ENCODE assay signal across 8 mouse cellular contexts in genomic region chr7:49437901-49438300, GRCm38 (mm10).
DNase-seq lines count a peak whose midpoint lies in the region; ATAC-seq and TF ChIP-seq lines count a peak whose summit lies in the region.

No protein-coding gene starts in this region.

- no peak for ATAC-seq in midbrain, embryonic 14.5 days (ENCODE audit: low FRiP score, low TSS enrichment)
- no peak for ATAC-seq in midbrain, postnatal 0 days (ENCODE audit: low FRiP score)
- ATAC-seq in limb, embryonic 12.5 days (ENCODE audit: insufficient number of reproducible peaks, insufficient read depth, low FRiP score, low TSS enrichment, low read depth) = peak; percentile 46
- ATAC-seq in stomach, embryonic 16.5 days (ENCODE audit: insufficient read depth, low FRiP score) = no peak

- H3K4me1 ChIP-seq in midbrain, embryonic 14.5 days (ENCODE audit: control insufficient read depth, insufficient read depth, low read length) = no peaks in the 10 kb centered on the region; the same call in 1 of the 2 replicates
- no peaks in the 10 kb centered on the region for H3K4me1 ChIP-seq in midbrain, postnatal 0 days (ENCODE audit: insufficient read depth, low read length)
- H3K4me1 ChIP-seq in limb, embryonic 12.5 days (replicated peaks) = peaks cover 26% of the 10 kb centered on the region
- peaks cover 33% of the 10 kb centered on the region for H3K4me1 ChIP-seq in stomach, embryonic 16.5 days (ENCODE audit: control insufficient read depth, insufficient read depth, low read length)

- TF ChIP-seq CTCF in midbrain, postnatal 0 days (IDR thresholded peaks at IDR 0.05) = no peak

- no peaks in the 10 kb centered on the region for H3K36me3 ChIP-seq in midbrain, embryonic 14.5 days (ENCODE audit: control insufficient read depth, insufficient read depth, low read length)
- H3K36me3 ChIP-seq in midbrain, postnatal 0 days (ENCODE audit: insufficient read depth, low read length) = no peaks in the 10 kb centered on the region
- H3K36me3 ChIP-seq in limb, embryonic 12.5 days = no peaks in the 10 kb centered on the region
- no peaks in the 10 kb centered on the region for H3K36me3 ChIP-seq in stomach, embryonic 16.5 days (ENCODE audit: control insufficient read depth, insufficient read depth, low read length)

- no peaks in the 10 kb centered on the region for H3K27me3 ChIP-seq in midbrain, embryonic 14.5 days (ENCODE audit: control insufficient read depth, insufficient read depth, low read length)
- no peaks in the 10 kb centered on the region for H3K27me3 ChIP-seq in midbrain, postnatal 0 days (ENCODE audit: insufficient read depth, low read length)
- no peaks in the 10 kb centered on the region for H3K27me3 ChIP-seq in limb, embryonic 12.5 days
- H3K27me3 ChIP-seq in stomach, embryonic 16.5 days (ENCODE audit: control insufficient read depth, insufficient read depth, low read length) = no peaks in the 10 kb centered on the region

- H3K9me3 ChIP-seq in midbrain, embryonic 14.5 days (ENCODE audit: control insufficient read depth, low read length) = no peaks in the 10 kb centered on the region
- no peaks in the 10 kb centered on the region for H3K9me3 ChIP-seq in midbrain, postnatal 0 days (ENCODE audit: low read length)
- H3K9me3 ChIP-seq in limb, embryonic 12.5 days = no peaks in the 10 kb centered on the region
- H3K9me3 ChIP-seq in stomach, embryonic 16.5 days (replicated peaks; ENCODE audit: control insufficient read depth, low read length) = no peaks in the 10 kb centered on the region

- no peak overlapping the region for H3K27ac ChIP-seq in midbrain, embryonic 14.5 days (replicated peaks; ENCODE audit: low read depth, low read length)
- no peak overlapping the region for H3K27ac ChIP-seq in midbrain, postnatal 0 days (ENCODE audit: low read depth, low read length)
- H3K27ac ChIP-seq in limb, embryonic 12.5 days = peak overlapping the region; percentile 75
- peak overlapping the region; percentile 65 for H3K27ac ChIP-seq in stomach, embryonic 16.5 days (ENCODE audit: low read length)

- intact Hi-C loops in gastrocnemius, postnatal 36 days (cut with DNase I) = loop anchor here (5.0 kb wide), 1 partner anchor 36 kb away; no protein-coding TSS in a partner anchor

- WGBS in midbrain, embryonic 14.5 days = 35% methylated on average over 11 of the region's 11 CpGs
- 23% methylated on average over 11 of the region's 11 CpGs for WGBS in midbrain, postnatal 0 days
- 15% methylated on average over 11 of the region's 11 CpGs for WGBS in limb, embryonic 12.5 days
- WGBS in stomach, embryonic 16.5 days = 20% methylated on average over 11 of the region's 11 CpGs

- H3K9ac ChIP-seq in midbrain, embryonic 14.5 days (replicated peaks; ENCODE audit: low read length) = no peak overlapping the region
- H3K9ac ChIP-seq in midbrain, postnatal 0 days (replicated peaks; ENCODE audit: low read length, poor library complexity, severe bottlenecking) = no peak overlapping the region
- H3K9ac ChIP-seq in limb, embryonic 12.5 days (replicated peaks) = no peak overlapping the region
- H3K9ac ChIP-seq in stomach, embryonic 16.5 days (ENCODE audit: low read length) = no peak overlapping the region

- no peak overlapping the region for H3K4me3 ChIP-seq in midbrain, embryonic 14.5 days (replicated peaks; ENCODE audit: low read depth, low read length)
- no peak overlapping the region for H3K4me3 ChIP-seq in midbrain, postnatal 0 days (ENCODE audit: low read depth, low read length)
- no peak overlapping the region for H3K4me3 ChIP-seq in limb, embryonic 12.5 days (replicated peaks)
- no peak overlapping the region for H3K4me3 ChIP-seq in stomach, embryonic 16.5 days (replicated peaks; ENCODE audit: low read length)

- no peak overlapping the region for H3K4me2 ChIP-seq in midbrain, embryonic 14.5 days (ENCODE audit: low read length)
- no peak overlapping the region for H3K4me2 ChIP-seq in midbrain, postnatal 0 days (ENCODE audit: low read depth, low read length, poor library complexity, severe bottlenecking)
- H3K4me2 ChIP-seq in limb, embryonic 12.5 days = no peak overlapping the region
- no peak overlapping the region for H3K4me2 ChIP-seq in stomach, embryonic 16.5 days (ENCODE audit: low read depth, low read length)

- peak; percentile 20 for DNase-seq in gastrocnemius, postnatal 25 days
- no peak for DNase-seq in gastrocnemius, postnatal 36 days
- peak; percentile 67 for DNase-seq in midbrain, embryonic 14.5 days
- no peak for DNase-seq in midbrain, postnatal 0 days (ENCODE audit: low spot score)
- DNase-seq in adrenal gland, postnatal 36 days = no peak
- no peak for DNase-seq in ovary, adult 18-20 months (ENCODE audit: low spot score)

Comparison
In these comparisons a context has a peak if more than half of its experiments do, and no peak if none do; other contexts are left out.
1. DNase-seq: peak in gastrocnemius, postnatal 25 days (single experiment) and midbrain, embryonic 14.5 days (single experiment); none in gastrocnemius, postnatal 36 days (0 of 2), midbrain, postnatal 0 days (single experiment), adrenal gland, postnatal 36 days (0 of 2) and ovary, adult 18-20 months (single experiment).
2. H3K27ac ChIP-seq: peak in limb, embryonic 12.5 days (single experiment) and stomach, embryonic 16.5 days (single experiment); none in midbrain, embryonic 14.5 days (single experiment) and midbrain, postnatal 0 days (single experiment).